In the genomic region with DNA sequence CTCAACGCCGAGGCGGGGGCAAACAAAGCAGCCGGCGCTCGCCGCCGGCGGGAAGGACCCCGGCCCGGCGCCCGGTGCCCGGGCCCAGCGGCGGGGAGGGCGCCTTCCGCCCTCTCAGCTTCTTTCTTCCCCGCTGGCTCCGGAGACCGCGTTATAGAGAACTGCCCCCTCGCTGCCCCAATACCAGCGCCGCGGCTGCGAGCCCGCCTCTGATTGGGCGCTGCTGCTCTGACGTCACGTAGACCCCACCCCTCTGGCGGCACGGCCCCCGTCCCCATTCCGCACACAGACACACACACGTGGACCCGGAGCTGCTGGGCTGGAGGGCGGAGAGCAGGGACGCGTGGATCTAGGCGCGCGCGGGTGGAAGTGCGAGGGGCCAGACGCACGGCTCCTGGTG, we compare ENCODE assay signal across 8 mouse cellular contexts. TPM values are rescaled to one million over a fixed set of nuclear protein-coding genes. Genes with fewer than 3 reads are reported as not detected.
DNase-seq lines count a peak whose midpoint lies in the region; ATAC-seq and TF ChIP-seq lines count a peak whose summit lies in the region.

Gene Epop (minus strand): TSS at position 127 of the 400 bp plus-strand sequence.

- H3K4me2 ChIP-seq in forebrain, postnatal 0 days (ENCODE audit: low read depth): peak within 1 kb of the TSS; percentile 82
- H3K4me2 ChIP-seq in lung, embryonic 14.5 days: peak within 1 kb of the TSS; percentile 96

- peak; percentile 95 for ATAC-seq in forebrain, postnatal 0 days
- peak; percentile 91 for ATAC-seq in lung, embryonic 14.5 days (ENCODE audit: insufficient read depth)

- H3K36me3 ChIP-seq in E14TG2a.4 (ENCODE audit: insufficient read depth, low read length): peaks cover 15% of the 10 kb centered on the region
- H3K36me3 ChIP-seq in forebrain, postnatal 0 days (ENCODE audit: insufficient read depth): no peaks in the 10 kb centered on the region
- no peaks in the 10 kb centered on the region for H3K36me3 ChIP-seq in lung, embryonic 14.5 days (ENCODE audit: insufficient read depth)

- peak within 1 kb of the TSS; percentile 93 for H3K4me3 ChIP-seq in E14TG2a.4 (replicated peaks; ENCODE audit: low read length)
- peak within 1 kb of the TSS; percentile 70 for H3K4me3 ChIP-seq in forebrain, postnatal 0 days (ENCODE audit: low read depth, low read length)
- peak within 1 kb of the TSS; percentile 73 for H3K4me3 ChIP-seq in lung, embryonic 14.5 days (ENCODE audit: low read depth, low read length)
- peak within 1 kb of the TSS; percentile 78 for H3K4me3 ChIP-seq in olfactory bulb, adult 2 months (ENCODE audit: insufficient read depth, low read depth, low read length)

- H3K27ac ChIP-seq in forebrain, postnatal 0 days (ENCODE audit: low read depth, low read length): no peak within 1 kb of the TSS
- no peak within 1 kb of the TSS for H3K27ac ChIP-seq in lung, embryonic 14.5 days (ENCODE audit: low read depth)
- no peak within 1 kb of the TSS for H3K27ac ChIP-seq in olfactory bulb, adult 2 months (ENCODE audit: insufficient read depth, low read depth, low read length)

- TF ChIP-seq CTCF in E14TG2a.4 (conservative IDR thresholded peaks at IDR 0.05; ENCODE audit: low read length): no peak
- no peak for TF ChIP-seq CTCF in forebrain, postnatal 0 days (IDR thresholded peaks at IDR 0.05; ENCODE audit: low read depth)
- no peak for TF ChIP-seq CTCF in lung, embryonic 14.5 days (IDR thresholded peaks at IDR 0.05; ENCODE audit: low read depth)
- no peak for TF ChIP-seq CTCF in olfactory bulb, adult 2 months (IDR thresholded peaks at IDR 0.05; ENCODE audit: insufficient read depth, low read depth, low read length)

- peaks cover 69% of the 10 kb centered on the region for H3K4me1 ChIP-seq in E14TG2a.4 (replicated peaks; ENCODE audit: low read depth, low read length)
- H3K4me1 ChIP-seq in forebrain, postnatal 0 days (ENCODE audit: insufficient read depth): no peaks in the 10 kb centered on the region
- peaks cover 5% of the 10 kb centered on the region for H3K4me1 ChIP-seq in lung, embryonic 14.5 days (ENCODE audit: insufficient read depth)
- H3K4me1 ChIP-seq in olfactory bulb, adult 2 months (ENCODE audit: control insufficient read depth, insufficient read depth, low read length): peaks cover 23% of the 10 kb centered on the region

- H3K27me3 ChIP-seq in E14TG2a.4 (ENCODE audit: insufficient read depth, low read length): no peaks in the 10 kb centered on the region
- H3K27me3 ChIP-seq in forebrain, postnatal 0 days (ENCODE audit: insufficient read depth, low read length): peaks cover 43% of the 10 kb centered on the region
- peaks cover 71% of the 10 kb centered on the region for H3K27me3 ChIP-seq in lung, embryonic 14.5 days (ENCODE audit: insufficient read depth, low read length)

- peak; percentile 74 for DNase-seq in cerebellum, adult 11-12 months
- peak; percentile 92 for DNase-seq in forebrain, postnatal 0 days
- DNase-seq in heart, postnatal 36 days: peak; percentile 84 to 85
- DNase-seq in layer of hippocampus, adult 8-10 months (ENCODE audit: low spot score in 2 of 2): peak; percentile 88 to 89
- peak; percentile 96 for DNase-seq in lung, embryonic 14.5 days
- peak; percentile 91 for DNase-seq in testis, postnatal 14 days (ENCODE audit: low spot score)

- TF ChIP-seq POLR2A in olfactory bulb, adult 2 months (IDR thresholded peaks at IDR 0.05; ENCODE audit: insufficient read depth, low read depth, low read length): no peak

- under 1% methylated on average over 42 of the region's 47 CpGs for WGBS in forebrain, postnatal 0 days
- under 1% methylated on average over 46 of the region's 47 CpGs for WGBS in lung, embryonic 14.5 days
- under 1% methylated on average over 47 of the region's 47 CpGs for WGBS in olfactory bulb, adult 2 months

- intact Hi-C loops in heart, postnatal 36 days (cut with DNase I): loop anchor here (5.0 kb wide), 1 partner anchor 222 kb away; no protein-coding TSS in a partner anchor

- H3K9ac ChIP-seq in forebrain, postnatal 0 days: peak within 1 kb of the TSS; percentile 63
- peak within 1 kb of the TSS; percentile 74 for H3K9ac ChIP-seq in lung, embryonic 14.5 days

- H3K9me3 ChIP-seq in E14TG2a.4 (ENCODE audit: low read length): no peaks in the 10 kb centered on the region
- no peaks in the 10 kb centered on the region for H3K9me3 ChIP-seq in forebrain, postnatal 0 days (ENCODE audit: low read length)
- H3K9me3 ChIP-seq in lung, embryonic 14.5 days (ENCODE audit: low read depth, low read length): no peaks in the 10 kb centered on the region

RNA-seq across cellular contexts. Expression of gene Epop, which starts in this region (rescaled TPM):
- 5.0 and 6.8 TPM in 2 replicates for total RNA-seq in forebrain, postnatal 0 days (2014; rRNA removed)
- polyA plus RNA-seq in forebrain, postnatal 0 days (2015; fragmentation: Nextera tagmentation; extraction: Ambion mirVana): 3.6 and 4.1 TPM in 2 replicates
- 1 to 10 TPM in 1 of 2 experiments, under 1 TPM in 1; 0.95 to 2.4 TPM for total RNA-seq in heart, postnatal 36 days (2021)
- total RNA-seq in layer of hippocampus, adult 8-10 months (2022): 10 to 100 TPM; 28.9 to 38.6 (median 33.9) TPM
- polyA plus RNA-seq in lung, embryonic 14.5 days (2014; fragmentation: Nextera tagmentation; extraction: Ambion mirVana): 6.1 and 7.4 TPM in 2 replicates
- polyA plus RNA-seq in olfactory bulb, adult 2 months (2012; ENCODE audit: insufficient read depth, insufficient read length, low replicate concordance, missing spikeins): not detected in 2 replicates
